Mouse (Mus musculus) kidney, adult 2 months (tissue): Measurements from ENCODE around the gene Actg2. TPM values are rescaled to one million over a fixed set of nuclear protein-coding genes. Genes with fewer than 3 reads are reported as not detected.

Experiments used
- DNase-seq: peaks from one replicate; pipeline ENCODE4 v3.0.0; 2021
- H3K27ac ChIP-seq: fragments of 200-500 bp; 2 replicates; pipeline ENCODE4 v1.5.1; 2012; ENCODE audit warnings: low read depth, low read length, control low read depth, inconsistent platforms; ENCODE audit not compliant: insufficient read depth
- H3K27me3 ChIP-seq: fragments of 200-500 bp; replicated peaks from 2 replicates; pipeline ENCODE4 v1.6.1; 2012; ENCODE audit warnings: mild to moderate bottlenecking, moderate library complexity, low read length, inconsistent platforms; ENCODE audit not compliant: control insufficient read depth, insufficient read depth
- H3K36me3 ChIP-seq: fragments of 200-500 bp; 2 replicates; pipeline ENCODE4 v1.6.1; 2012; ENCODE audit warnings: mild to moderate bottlenecking, moderate library complexity, low read length, inconsistent platforms; ENCODE audit not compliant: control insufficient read depth, insufficient read depth
- H3K4me1 ChIP-seq: fragments of 200-500 bp; 2 replicates; pipeline ENCODE4 v1.6.1; 2011; ENCODE audit warnings: low read length; ENCODE audit not compliant: control insufficient read depth, insufficient read depth
- H3K4me3 ChIP-seq: fragments of 200-500 bp; 2 replicates; pipeline ENCODE4 v1.5.1; 2011; ENCODE audit warnings: mild to moderate bottlenecking, low read depth, low read length, control low read depth; ENCODE audit not compliant: insufficient read depth
- CTCF ChIP-seq: fragments of 200-500 bp; conservative IDR thresholded peaks from 2 replicates; pipeline ENCODE4 v1.5.1; 2011; ENCODE audit warnings: low read depth, mild to moderate bottlenecking, control low read depth, low read length, moderate library complexity, mixed read lengths; ENCODE audit not compliant: insufficient read depth, insufficient read length
- POLR2A ChIP-seq: fragments of 200-500 bp; IDR thresholded peaks from one replicate; pipeline ENCODE4 v1.6.1; 2011; ENCODE audit warnings: low read depth, low read length, control low read depth
- polyA plus RNA-seq: library from polyadenylated mRNA; depleted of rRNA; stranded (reverse); fragments of >200 nt; gene quantifications from 2 replicates; pipeline ENCODE4 v1.2.3, GENCODE M21; 2012; rRNA removed

The Actg2 gene
- polyA plus RNA-seq, 1 experiment: 2.0 TPM

DNA sequence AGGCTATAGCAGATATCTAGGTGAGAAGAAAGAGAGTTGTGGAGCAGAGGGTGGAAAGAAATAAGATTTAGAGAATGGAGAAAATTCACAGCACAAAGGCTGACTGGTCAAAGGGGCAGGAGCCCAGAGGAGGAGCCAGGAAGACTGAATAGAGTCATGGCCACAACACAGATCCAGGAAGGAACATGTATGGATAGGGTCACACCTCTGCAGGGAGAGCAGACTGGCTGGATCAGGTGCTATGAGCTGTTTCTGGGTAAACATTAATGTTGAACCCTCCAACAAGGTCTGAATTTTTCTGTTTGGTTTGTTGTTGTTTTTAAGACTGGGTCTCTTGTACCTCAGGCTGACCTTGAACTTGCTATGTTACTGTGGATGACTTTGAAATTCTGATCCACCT is 72.1 kb downstream of the Actg2 start:
- no peaks in the 10 kb centered on the region; the same call in 1 of the 2 replicates for H3K4me1 ChIP-seq
- H3K27me3 ChIP-seq: no peaks in the 10 kb centered on the region
- no peaks in the 10 kb centered on the region for H3K36me3 ChIP-seq
- H3K27ac ChIP-seq: no peak overlapping the region; the same call in 1 of the 2 replicates
- no peak for TF ChIP-seq CTCF
- no peak for TF ChIP-seq POLR2A
- DNase-seq: no peak
- no peak overlapping the region for H3K4me3 ChIP-seq

Other genes with a start within 250 kb of the Actg2 start
- 2.3 and 2.4 TPM in 2 replicates for gene Mthfd2, start 210.4 kb downstream of the Actg2 start, polyA plus RNA-seq
- 17.9 and 23.5 TPM in 2 replicates for gene Mob1a, start 210.2 kb downstream of the Actg2 start, polyA plus RNA-seq
- 85.2 and 125 TPM in 2 replicates for gene Bola3, start 187.1 kb downstream of the Actg2 start, polyA plus RNA-seq
- 7.1 and 8.0 TPM in 2 replicates for gene Tet3, start 77.2 kb downstream of the Actg2 start, polyA plus RNA-seq
- 50.0 and 50.5 TPM in 2 replicates for gene Dguok, start 29.3 kb downstream of the Actg2 start, polyA plus RNA-seq
- gene Stambp, start 36.5 kb upstream of the Actg2 start, polyA plus RNA-seq: 13.9 and 15.7 TPM in 2 replicates
- gene Clec4f, start 119.9 kb upstream of the Actg2 start, polyA plus RNA-seq: not detected in 2 replicates
- 0.19 and 0.28 TPM in 2 replicates for gene Cd207, start 141.6 kb upstream of the Actg2 start, polyA plus RNA-seq
- not detected in 2 replicates for gene Vax2, start 175.0 kb upstream of the Actg2 start, polyA plus RNA-seq
- gene Atp6v1b1, start 206.7 kb upstream of the Actg2 start, polyA plus RNA-seq: 137 and 154 TPM in 2 replicates
- gene Ankrd53, start 226.4 kb upstream of the Actg2 start, polyA plus RNA-seq: 0.14 TPM in 2 replicates
- 156 and 169 TPM in 2 replicates for gene Tex261, start 239.5 kb upstream of the Actg2 start, polyA plus RNA-seq